Mouse (Mus musculus) erythroblast, embryonic 14.5 days (primary cell): ENCODE measurements around the gene Olfr1338.

Experiments used
- GATA1 ChIP-seq: IDR thresholded peaks from 2 replicates; pipeline ENCODE4 v1.6.1; 2012; ENCODE audit warnings: low read length, inconsistent platforms, mixed read lengths
- TAL1 ChIP-seq: IDR thresholded peaks from 3 replicates; pipeline ENCODE4 v1.6.1; 2012; ENCODE audit warnings: low read length, inconsistent platforms, mixed read lengths

GRCm38 (mm10) chr4:118703223-118703622 lies 55.3 kb downstream of the Olfr1338 start, which contains the start of gene Olfr1341:
- no peak for TF ChIP-seq GATA1
- no peak for TF ChIP-seq TAL1
